Mouse (Mus musculus): Measurements from ENCODE around the gene Olfr692.

DNA sequence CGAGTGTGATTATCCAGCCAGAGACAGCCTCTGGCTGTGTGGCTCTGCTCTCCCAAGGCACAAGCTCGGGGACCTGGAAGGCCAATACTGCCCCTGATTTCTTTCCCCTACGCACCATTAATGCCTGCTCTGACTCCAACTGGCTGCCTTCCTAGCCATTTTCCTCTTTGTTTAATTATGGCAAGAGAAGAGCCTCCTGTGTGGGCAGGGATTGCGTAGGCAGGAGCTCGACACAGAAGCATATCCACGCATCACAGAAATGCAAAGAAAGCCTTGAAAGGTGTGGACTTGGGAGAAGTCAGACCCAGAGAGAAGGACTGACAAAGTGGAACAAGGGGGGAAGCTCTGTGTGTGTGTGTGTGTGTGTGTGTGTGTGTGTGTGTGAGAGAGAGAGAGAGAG lies 46.4 kb downstream of the Olfr692 start:
- TF ChIP-seq POLR2A (IDR thresholded peaks at IDR 0.05; ENCODE audit: borderline replicate concordance, insufficient read depth, low read length): no peak
- TF ChIP-seq CTCF (IDR thresholded peaks at IDR 0.05; ENCODE audit: borderline replicate concordance, insufficient read depth, low read depth, low read length): no peak
